Comparison of ENCODE assay signal across 22 mouse cellular contexts in the genomic region with DNA sequence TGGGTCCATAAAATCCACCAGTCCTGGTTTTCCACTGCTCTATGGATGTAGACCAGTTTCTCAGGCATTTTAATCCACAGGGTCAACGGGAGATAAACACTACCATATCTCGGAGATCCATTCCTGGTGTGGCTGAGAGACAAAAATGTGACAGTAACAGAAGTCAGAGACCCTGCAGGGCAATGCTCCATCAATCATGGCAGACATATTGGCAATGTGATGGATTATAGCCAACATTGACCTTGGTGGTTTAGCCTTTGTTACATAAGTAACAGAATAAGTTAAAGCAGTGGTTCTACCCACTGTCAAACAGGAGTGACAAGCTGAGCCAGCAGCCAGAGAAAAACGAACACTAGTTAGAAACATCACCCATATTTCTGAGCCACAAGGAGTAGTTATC. TPM values are rescaled to one million over a fixed set of nuclear protein-coding genes. Genes with fewer than 3 reads are reported as not detected.
DNase-seq lines count a peak whose midpoint lies in the region; ATAC-seq lines count a peak whose summit lies in the region.
"Had no signal": no experiment of that assay in that cellular context is flagged by ENCODE, and none has a peak within 500 bp of the region (broad histone marks: within the 10 kb centered on the region; RNA-seq: fewer than 3 reads in every experiment).

No protein-coding gene starts in this region.

- H3K9ac ChIP-seq in hindbrain, embryonic 11.5 days (ENCODE audit: low read depth, low read length): no peak overlapping the region
- no peak overlapping the region for H3K9ac ChIP-seq in hindbrain, embryonic 16.5 days (ENCODE audit: low read depth, low read length)
- H3K9ac ChIP-seq: embryonic facial prominence, embryonic 13.5 days; embryonic facial prominence, embryonic 15.5 days; forebrain, embryonic 12.5 days had no signal

- ATAC-seq in hindbrain, embryonic 11.5 days (ENCODE audit: low FRiP score): peak; percentile 54
- no peak for ATAC-seq in hindbrain, embryonic 16.5 days
- ATAC-seq: forebrain, embryonic 14.5 days; forebrain, embryonic 16.5 days had no signal

- DNase-seq in embryo, embryonic 10.5 days (ENCODE audit: low spot score): peak; percentile 40
- DNase-seq in embryo, embryonic 11 days: no peak
- DNase-seq in hindbrain, embryonic 11.5 days (ENCODE audit: low spot score): peak; percentile 38
- DNase-seq in liver: no peak
- DNase-seq: adrenal gland, adult 2 months; adrenal gland, postnatal 10 days; adrenal gland, postnatal 25 days; cerebellum, adult 11 months; cerebellum, adult 18-20 months; cerebellum, adult 8-10 months; cerebellum, adult 9-11 months; cerebellum, postnatal 14 days; cerebellum, postnatal 36 days had no signal

- H3K4me3 ChIP-seq in hindbrain, embryonic 11.5 days (ENCODE audit: low read depth, low read length): no peak overlapping the region
- no peak overlapping the region for H3K4me3 ChIP-seq in hindbrain, embryonic 16.5 days (ENCODE audit: low read length)
- H3K4me3 ChIP-seq: embryonic facial prominence, embryonic 13.5 days; embryonic facial prominence, embryonic 15.5 days; erythroblast, embryonic 14.5 days; forebrain, embryonic 10.5 days; forebrain, embryonic 12.5 days had no signal

- H3K9me3 ChIP-seq in hindbrain, embryonic 11.5 days (ENCODE audit: control insufficient read depth, low read length): no peaks in the 10 kb centered on the region
- H3K9me3 ChIP-seq in hindbrain, embryonic 16.5 days (ENCODE audit: control insufficient read depth, low read length): no peaks in the 10 kb centered on the region
- H3K9me3 ChIP-seq: embryonic facial prominence, embryonic 13.5 days; embryonic facial prominence, embryonic 15.5 days; forebrain, embryonic 10.5 days; forebrain, embryonic 12.5 days had no signal

- no peak overlapping the region for H3K27ac ChIP-seq in hindbrain, embryonic 11.5 days (ENCODE audit: low read depth, low read length)
- no peak overlapping the region for H3K27ac ChIP-seq in hindbrain, embryonic 16.5 days (ENCODE audit: low read depth, low read length)
- H3K27ac ChIP-seq: embryonic facial prominence, embryonic 13.5 days; embryonic facial prominence, embryonic 15.5 days; forebrain, embryonic 10.5 days; forebrain, embryonic 12.5 days had no signal

- H3K27me3 ChIP-seq in hindbrain, embryonic 11.5 days (ENCODE audit: control insufficient read depth, insufficient read depth, low read length): no peaks in the 10 kb centered on the region
- no peaks in the 10 kb centered on the region for H3K27me3 ChIP-seq in hindbrain, embryonic 16.5 days (replicated peaks; ENCODE audit: control insufficient read depth, insufficient read depth, low read length)
- H3K27me3 ChIP-seq: embryonic facial prominence, embryonic 13.5 days; embryonic facial prominence, embryonic 15.5 days; forebrain, embryonic 12.5 days had no signal

- no peaks in the 10 kb centered on the region for H3K36me3 ChIP-seq in hindbrain, embryonic 11.5 days (ENCODE audit: control insufficient read depth, insufficient read depth, low read length)
- H3K36me3 ChIP-seq in hindbrain, embryonic 16.5 days (ENCODE audit: control insufficient read depth, insufficient read depth, low read length): no peaks in the 10 kb centered on the region
- H3K36me3 ChIP-seq: embryonic facial prominence, embryonic 13.5 days; embryonic facial prominence, embryonic 15.5 days; forebrain, embryonic 10.5 days; forebrain, embryonic 12.5 days had no signal

- no peak overlapping the region for H3K4me2 ChIP-seq in hindbrain, embryonic 11.5 days (replicated peaks; ENCODE audit: low read depth, low read length)
- H3K4me2 ChIP-seq in hindbrain, embryonic 16.5 days (ENCODE audit: low read length): no peak overlapping the region
- H3K4me2 ChIP-seq: embryonic facial prominence, embryonic 13.5 days; embryonic facial prominence, embryonic 15.5 days; forebrain, embryonic 12.5 days had no signal

- 43% methylated on average over 3 of the region's 3 CpGs for WGBS in hindbrain, embryonic 11.5 days
- 52% methylated on average over 3 of the region's 3 CpGs for WGBS in hindbrain, embryonic 16.5 days

- H3K4me1 ChIP-seq in hindbrain, embryonic 11.5 days (replicated peaks; ENCODE audit: control insufficient read depth, insufficient read depth, low read length): no peaks in the 10 kb centered on the region
- H3K4me1 ChIP-seq in hindbrain, embryonic 16.5 days (ENCODE audit: control insufficient read depth, insufficient read depth, low read depth, low read length): peaks cover 6% of the 10 kb centered on the region
- H3K4me1 ChIP-seq: embryonic facial prominence, embryonic 15.5 days had no signal

RNA-seq across cellular contexts. Expression of gene Nxph1, which starts 50.0 kb away (rescaled TPM):
- 10.1 and 12.8 TPM in 2 replicates for polyA plus RNA-seq in hindbrain, embryonic 11.5 days (2014; fragmentation: Nextera tagmentation; extraction: Ambion mirVana)
- polyA plus RNA-seq in hindbrain, embryonic 16.5 days (2015; fragmentation: Nextera tagmentation; extraction: Ambion mirVana): 90.3 and 101 TPM in 2 replicates
- polyA plus RNA-seq: C2C12; erythroblast, embryonic 14.5 days had no signal

Comparison
In these comparisons a context has a peak if more than half of its experiments do, and no peak if none do; other contexts are left out.
1. DNase-seq: peak in embryo, embryonic 10.5 days (single experiment) and hindbrain, embryonic 11.5 days (single experiment); none in embryo, embryonic 11 days (single experiment) and liver (single experiment).